Mouse (Mus musculus) cortical plate, adult 2 months (tissue): Measurements from ENCODE around the gene Iqce.

Source experiments
- CTCF ChIP-seq: fragments of 200-500 bp; IDR thresholded peaks from 2 replicates; pipeline ENCODE4 v1.5.1; 2011; ENCODE audit warnings: mild to moderate bottlenecking, control low read depth, low read length; ENCODE audit not compliant: insufficient read depth; ENCODE audit errors: extremely low read depth
- POLR2A ChIP-seq: fragments of 200-500 bp; IDR thresholded peaks from 2 replicates; pipeline ENCODE4 v1.6.1; 2011; ENCODE audit warnings: mild to moderate bottlenecking, low read length, control low read depth; ENCODE audit not compliant: insufficient read depth; ENCODE audit errors: extremely low read depth

- TF ChIP-seq CTCF (no peak), POLR2A (no peak)
Observed at GRCm38 (mm10) chr5:140614837-140615236, 87.3 kb downstream of the Iqce start.
